Mouse (Mus musculus) mouse embryonic stem cell (cell line): ENCODE measurements around the gene Plcd3.

Source experiments
- in situ Hi-C, 2 experiments: fragments of 300-500 bp; cut with MboI; formaldehyde crosslinking; loops; 1 replicate in 1 of 2; 3 replicates in 1 of 2; pipeline ENCODE4 v1.14.3; 2019 to 2020; ENCODE audit warnings: low sequenced_read_pairs in 2 of 2, low pct_unique_long_range_greater_than_20kb in 1 of 2, mixed read lengths in 1 of 2; ENCODE audit not compliant: unreplicated experiment in 1 of 2

Gene Plcd3

GRCm38 (mm10) chr11:103046286-103046685, 55.2 kb downstream of the Plcd3 start:
- in situ Hi-C loops = no loop called here

- in situ Hi-C loops = no loop called here
These were observed 57.5 kb downstream of the Plcd3 start for GRCm38 (mm10) chr11:103043982-103044381.

- in situ Hi-C loops = no loop called here
These were observed 58.6 kb downstream of the Plcd3 start for GRCm38 (mm10) chr11:103042828-103043227.

- in situ Hi-C loops = no loop called here
These were observed 63.4 kb downstream of the Plcd3 start for GRCm38 (mm10) chr11:103038037-103038436.

GRCm38 (mm10) chr11:103036881-103037465, 64.5 kb downstream of the Plcd3 start:
- in situ Hi-C loops = no loop called here

GRCm38 (mm10) chr11:103035007-103035406, 66.5 kb downstream of the Plcd3 start:
- in situ Hi-C loops = no loop called here

GRCm38 (mm10) chr11:103033030-103033429, 68.4 kb downstream of the Plcd3 start:
- in situ Hi-C loops = no loop called here

GRCm38 (mm10) chr11:103028176-103028891, 73.1 kb downstream of the Plcd3 start, which contains the start of the genes Nmt1 and Dcakd:
TSS of gene Nmt1 (plus strand) at chr11:103028190.
TSS of gene Dcakd (minus strand) at chr11:103028333.
- in situ Hi-C loops = no loop called here

GRCm38 (mm10) chr11:103027570-103028175, 73.8 kb downstream of the Plcd3 start:
- in situ Hi-C loops = no loop called here

- in situ Hi-C loops = no loop called here
These were observed 74.6 kb downstream of the Plcd3 start for GRCm38 (mm10) chr11:103026901-103027300.

GRCm38 (mm10) chr11:103023974-103024373, 77.5 kb downstream of the Plcd3 start:
- in situ Hi-C loops = no loop called here

- in situ Hi-C loops = no loop called here
These were observed 80.6 kb downstream of the Plcd3 start for GRCm38 (mm10) chr11:103020713-103021335.
